Mouse (Mus musculus) spleen, postnatal 10 days (tissue): Measurements from ENCODE around the gene Phyhd1.

Experiments
- DNase-seq, 2 experiments: peaks; one replicate each; pipeline ENCODE4 v3.0.0; 2021 to 2022; ENCODE audit warnings: low spot score in 2 of 2

Gene Phyhd1

GRCm38 (mm10) chr2:30265767-30266253 lies at the start of gene Phyhd1:
Gene Phyhd1 (plus strand): TSS chr2:30266203.
- DNase-seq = no peak

GRCm38 (mm10) chr2:30216293-30216692 lies 49.7 kb upstream of the Phyhd1 start:
- no peak for DNase-seq

- DNase-seq = no peak
Measured at GRCm38 (mm10) chr2:30235593-30235992, 30.4 kb upstream of the Phyhd1 start.

GRCm38 (mm10) chr2:30236426-30237198 lies 29.4 kb upstream of the Phyhd1 start:
- no peak for DNase-seq

DNA sequence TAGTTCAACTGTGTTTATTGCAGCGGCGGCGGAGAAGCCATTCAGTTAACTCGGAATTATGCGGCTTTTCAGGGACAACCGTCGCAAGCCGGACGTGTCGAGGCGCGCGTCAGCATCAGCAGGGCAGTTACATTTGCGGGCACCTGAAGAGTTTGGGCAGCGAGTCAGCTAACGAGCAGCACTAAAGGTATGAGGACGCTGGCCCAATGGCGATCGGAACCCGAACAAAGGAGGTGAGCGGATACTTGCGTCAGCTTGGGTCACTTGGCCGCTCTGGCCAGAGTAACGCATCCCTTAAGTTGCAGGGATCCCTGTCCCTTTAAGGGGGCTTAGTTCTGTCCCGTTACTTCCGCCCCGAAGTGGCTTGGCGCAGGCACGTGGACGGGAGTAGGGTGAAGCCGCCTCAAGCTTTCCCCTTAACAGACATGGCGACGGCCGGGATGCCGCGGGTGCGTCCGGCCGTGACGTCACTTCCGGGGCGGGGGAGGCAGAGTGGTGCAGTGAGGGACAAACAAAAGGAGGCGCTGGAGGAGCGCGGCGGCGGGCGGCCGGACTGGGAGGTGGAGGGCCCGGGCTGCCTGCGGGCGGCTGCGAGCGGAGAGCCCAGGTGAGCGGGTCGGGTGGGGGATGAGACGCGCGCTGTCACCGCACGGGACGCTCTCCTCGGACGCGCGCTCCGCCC lies 28.7 kb upstream of the Phyhd1 start, which contains the start of gene Lrrc8a:
Lrrc8a (plus strand) TSS at position 517 of the 682 bp plus-strand sequence.
- peak; percentile 99 to 100 for DNase-seq

- peak; percentile 70 to 77 for DNase-seq
Measured at GRCm38 (mm10) chr2:30237881-30238280, 28.1 kb upstream of the Phyhd1 start.

DNA sequence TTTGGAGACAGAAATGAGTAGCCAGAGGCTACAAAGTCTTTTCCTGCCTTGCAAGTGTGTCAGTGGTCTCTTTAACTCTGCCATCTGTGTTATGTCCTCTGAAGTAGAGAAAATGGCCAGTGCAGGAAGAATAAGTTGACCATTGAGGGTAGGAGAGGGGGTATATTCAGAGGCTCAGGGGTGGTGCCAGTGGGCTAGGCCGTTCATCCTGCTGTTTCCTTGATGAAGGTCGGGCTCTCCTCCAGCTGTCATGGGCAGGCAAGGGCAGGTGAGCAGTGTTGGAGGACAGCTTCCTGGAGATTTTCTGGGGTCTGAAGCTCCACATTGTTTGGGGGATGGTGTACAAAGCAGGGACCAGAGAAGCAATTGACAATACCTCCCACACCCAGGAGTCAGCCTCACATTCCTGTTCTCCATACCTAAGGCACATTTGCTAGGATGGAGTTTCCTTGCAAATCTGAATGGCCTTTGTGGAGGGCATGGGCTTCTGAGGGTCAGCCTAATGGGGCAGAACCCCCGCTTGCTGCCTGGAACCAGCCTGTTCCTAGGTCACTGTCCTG lies 27.0 kb upstream of the Phyhd1 start:
- DNase-seq = no peak

- DNase-seq = peak; percentile 50 to 75
Measured at GRCm38 (mm10) chr2:30239777-30240176, 26.2 kb upstream of the Phyhd1 start.

DNA sequence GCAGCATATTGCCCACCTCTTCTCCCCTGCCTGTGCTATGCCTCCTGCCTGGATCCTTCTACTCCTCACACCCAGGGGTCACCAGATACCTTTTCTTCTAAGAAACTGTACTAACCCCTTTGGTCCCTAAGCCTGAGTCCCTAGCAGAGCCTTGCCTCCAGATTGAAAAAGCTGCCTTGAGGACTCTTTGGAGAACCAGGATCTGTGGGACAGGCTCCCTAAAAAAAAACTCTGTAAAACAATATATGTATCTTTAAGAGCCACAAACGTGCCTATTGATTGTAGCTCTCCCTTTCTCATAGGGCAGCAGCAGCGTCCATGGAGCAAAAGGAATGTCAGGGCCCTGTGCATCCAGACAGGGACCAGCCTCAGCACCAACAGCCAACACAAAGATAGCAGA lies 25.7 kb upstream of the Phyhd1 start, which contains the start of gene Gm28035:
Gm28035 (plus strand) TSS at position 301 of the 400 bp plus-strand sequence.
- no peak for DNase-seq

DNA sequence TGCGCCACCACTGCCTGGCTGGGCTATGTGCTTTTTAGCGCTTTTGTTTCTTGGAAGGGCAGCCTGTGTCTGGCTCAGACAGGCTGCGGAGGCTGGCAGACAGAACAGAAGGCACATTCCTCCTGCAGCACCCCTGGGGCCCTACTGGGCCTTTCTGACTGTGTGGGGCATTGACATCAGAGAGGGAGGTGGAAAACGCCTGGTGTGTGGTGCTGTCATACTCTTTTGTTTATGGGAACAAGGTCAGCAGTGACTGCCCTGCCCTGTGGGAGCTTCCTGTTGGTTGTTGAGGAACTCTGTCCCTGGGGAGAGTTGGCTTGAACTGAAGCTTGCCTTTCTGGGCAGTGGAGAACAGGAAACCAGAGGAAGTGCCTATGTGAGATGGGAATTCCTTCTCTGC lies 23.5 kb upstream of the Phyhd1 start:
- DNase-seq = no peak

GRCm38 (mm10) chr2:30243391-30243790 lies 22.6 kb upstream of the Phyhd1 start:
- DNase-seq = no peak

- no peak for DNase-seq
Measured at GRCm38 (mm10) chr2:30244595-30245178, 21.3 kb upstream of the Phyhd1 start.

- no peak for DNase-seq
Measured at GRCm38 (mm10) chr2:30247036-30247435, 19.0 kb upstream of the Phyhd1 start.

DNA sequence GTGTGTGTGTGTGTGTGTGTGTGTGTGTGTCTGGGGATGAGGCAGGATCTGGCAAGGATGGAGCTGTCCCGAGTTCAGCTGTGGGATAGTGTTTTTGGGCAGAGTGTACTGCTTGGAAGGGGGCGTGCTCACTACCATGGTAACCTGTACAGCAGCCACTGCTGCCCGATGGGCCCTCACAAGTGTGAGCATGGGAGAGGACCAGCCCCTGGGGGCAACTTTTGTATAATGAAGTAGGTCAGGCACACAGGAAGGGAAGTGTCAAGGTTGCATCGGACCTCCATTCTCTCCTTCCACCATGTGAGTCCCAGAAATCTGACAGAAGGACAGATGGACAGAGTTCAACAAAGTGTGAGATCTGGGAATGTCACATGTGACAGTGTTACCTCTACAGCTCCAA lies 18.3 kb upstream of the Phyhd1 start:
- DNase-seq = no peak

DNA sequence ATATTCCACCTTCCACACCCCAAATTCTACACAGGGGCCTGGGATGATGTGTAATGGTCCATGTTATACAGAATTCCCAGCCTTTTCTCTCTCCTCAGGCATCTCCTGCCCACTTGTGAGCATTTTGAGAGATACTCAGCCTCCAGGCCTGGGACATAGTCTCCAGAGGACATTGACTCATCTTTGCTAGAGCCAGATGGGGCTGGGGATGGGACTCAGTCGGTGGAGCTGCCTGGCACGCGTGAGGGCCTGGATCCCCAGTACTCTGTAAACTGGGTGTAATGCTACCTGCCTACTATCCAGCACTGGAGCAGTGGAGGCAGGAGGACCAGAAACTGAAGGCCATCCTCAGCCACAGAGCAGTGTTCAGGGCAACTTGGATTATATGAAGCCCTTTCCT lies 16.8 kb upstream of the Phyhd1 start:
- no peak for DNase-seq

DNA sequence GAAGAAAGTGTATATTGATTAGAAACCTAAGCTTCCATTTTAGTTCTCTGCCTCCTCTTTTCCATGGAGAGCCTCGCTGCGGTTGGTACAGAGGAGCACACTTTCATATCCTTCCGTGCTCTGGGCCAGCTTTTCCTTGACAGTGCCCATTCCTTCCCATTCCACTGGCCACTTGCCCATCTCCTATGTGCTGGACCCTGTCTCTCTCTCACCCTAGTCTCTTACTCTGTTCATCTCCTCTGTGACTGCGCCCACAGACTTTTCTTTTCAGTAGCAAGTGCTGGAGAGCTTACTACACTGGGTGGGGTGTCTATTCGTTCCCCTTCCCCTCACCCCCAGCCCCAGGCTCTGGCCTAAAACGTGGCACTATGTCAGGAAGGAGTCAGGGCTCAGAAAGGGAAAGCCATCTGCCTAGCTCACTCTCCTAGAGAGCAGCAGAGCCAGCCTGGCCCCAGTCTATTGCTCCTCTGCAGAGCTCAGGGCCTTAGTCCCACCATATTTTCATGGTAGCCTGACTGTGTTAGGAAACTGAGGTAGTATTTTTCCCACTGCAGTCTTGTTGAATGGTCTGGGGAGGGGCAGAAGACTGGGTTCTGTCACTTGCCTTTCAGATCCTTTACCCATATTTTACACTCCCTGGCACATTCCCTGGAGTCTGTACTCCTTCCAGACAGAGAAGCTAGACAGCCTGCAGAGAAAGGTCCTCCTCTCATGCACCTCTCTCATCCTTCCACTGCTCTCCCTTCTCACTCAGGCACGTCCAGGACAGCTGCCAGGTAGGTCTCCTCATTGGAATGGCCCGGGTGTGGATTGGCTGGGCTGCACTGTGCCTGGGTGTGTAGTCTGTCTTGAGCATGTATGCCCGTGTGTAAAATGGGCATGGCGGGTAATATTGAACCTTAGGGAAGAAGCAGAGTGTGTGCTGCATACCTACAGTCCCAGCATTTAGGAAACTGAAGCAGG lies 15.6 kb upstream of the Phyhd1 start:
- DNase-seq = no peak

GRCm38 (mm10) chr2:30251417-30252104 lies 14.4 kb upstream of the Phyhd1 start:
- DNase-seq = peak; percentile 40 to 78

- no peak for DNase-seq
Measured at GRCm38 (mm10) chr2:30252521-30252920, 13.5 kb upstream of the Phyhd1 start.

GRCm38 (mm10) chr2:30253809-30254208 lies 12.2 kb upstream of the Phyhd1 start:
- DNase-seq = no peak

DNA sequence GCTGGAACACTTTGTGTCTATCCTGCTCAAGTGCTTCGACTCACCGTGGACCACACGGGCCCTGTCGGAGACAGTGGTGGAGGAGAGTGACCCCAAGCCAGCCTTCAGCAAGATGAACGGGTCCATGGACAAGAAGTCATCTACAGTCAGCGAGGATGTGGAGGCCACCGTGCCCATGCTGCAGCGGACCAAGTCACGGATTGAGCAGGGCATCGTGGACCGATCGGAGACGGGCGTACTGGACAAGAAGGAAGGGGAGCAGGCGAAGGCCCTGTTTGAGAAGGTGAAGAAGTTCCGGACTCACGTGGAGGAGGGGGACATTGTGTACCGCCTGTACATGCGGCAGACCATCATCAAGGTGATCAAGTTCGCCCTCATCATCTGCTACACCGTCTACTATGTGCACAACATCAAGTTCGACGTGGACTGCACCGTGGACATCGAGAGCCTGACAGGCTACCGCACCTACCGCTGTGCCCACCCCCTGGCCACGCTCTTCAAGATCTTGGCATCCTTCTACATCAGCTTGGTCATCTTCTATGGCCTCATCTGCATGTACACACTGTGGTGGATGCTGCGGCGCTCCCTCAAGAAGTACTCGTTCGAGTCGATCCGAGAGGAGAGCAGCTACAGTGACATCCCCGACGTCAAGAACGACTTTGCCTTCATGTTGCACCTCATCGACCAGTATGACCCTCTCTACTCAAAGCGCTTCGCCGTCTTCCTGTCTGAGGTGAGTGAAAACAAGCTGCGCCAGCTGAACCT lies 10.2 kb upstream of the Phyhd1 start:
- DNase-seq = no peak
